Mouse (Mus musculus) myocyte (in vitro differentiated cells): ENCODE results near the gene Adamts14. TPM values are rescaled to one million over a fixed set of nuclear protein-coding genes. Genes with fewer than 3 reads are reported as not detected.
A peak's percentile ranks its signal among the peaks of the same experiment; 100 is the strongest.

ENCODE experiments used
- H3K27me3 ChIP-seq: one replicate; pipeline ENCODE4 v1.6.1; 2011; ENCODE audit not compliant: control insufficient read depth, insufficient read depth, insufficient read length
- H3K36me3 ChIP-seq: one replicate; pipeline ENCODE4 v1.6.1; 2011; ENCODE audit not compliant: control insufficient read depth, insufficient read depth
- H3K4me2 ChIP-seq: one replicate; pipeline ENCODE4 v1.6.1; 2011; ENCODE audit warnings: low read depth, control low read depth
- H3K4me3 ChIP-seq: one replicate; pipeline ENCODE4 v1.5.1; 2011; ENCODE audit warnings: mild to moderate bottlenecking, control low read depth, moderate library complexity
- H3K79me2 ChIP-seq: one replicate; pipeline ENCODE4 v1.6.1; 2011; ENCODE audit not compliant: control insufficient read depth, insufficient read depth
- H3ac ChIP-seq: one replicate; pipeline ENCODE4 v1.6.1; 2011; ENCODE audit not compliant: control insufficient read depth, insufficient read length
- CEBPB ChIP-seq: IDR thresholded peaks from 2 replicates; pipeline ENCODE4 v1.6.1; 2011; ENCODE audit warnings: mild to moderate bottlenecking, moderate library complexity; ENCODE audit not compliant: poor library complexity, insufficient read depth, severe bottlenecking
- E2F4 ChIP-seq: IDR thresholded peaks from one replicate; pipeline ENCODE4 v1.6.1; 2011; ENCODE audit warnings: mild to moderate bottlenecking, control low read depth, moderate library complexity; ENCODE audit not compliant: insufficient read depth
- MAX ChIP-seq: IDR thresholded peaks from one replicate; pipeline ENCODE4 v1.6.1; 2011; ENCODE audit warnings: low read depth, mild to moderate bottlenecking, control low read depth
- MYOD1 ChIP-seq, 3 experiments: IDR thresholded peaks; one replicate each; pipeline ENCODE4 v1.6.1; 2011; ENCODE audit warnings: control low read depth in 2 of 3, low read depth in 2 of 3, mild to moderate bottlenecking in 2 of 3, moderate library complexity in 1 of 3; ENCODE audit not compliant: insufficient read length in 2 of 3, control insufficient read depth in 1 of 3
- MYOG ChIP-seq, 3 experiments: IDR thresholded peaks; one replicate each; pipeline ENCODE4 v1.6.1; 2011; ENCODE audit warnings: control low read depth in 2 of 3, low read depth in 2 of 3, mild to moderate bottlenecking in 2 of 3; ENCODE audit not compliant: insufficient read length in 2 of 3, control insufficient read depth in 1 of 3, insufficient read depth in 1 of 3
- POLR2A ChIP-seq: IDR thresholded peaks from one replicate; pipeline ENCODE4 v1.6.1; 2011; ENCODE audit warnings: low read depth, mild to moderate bottlenecking, control low read depth, moderate library complexity; ENCODE audit not compliant: insufficient read length
- POLR2AphosphoS2 ChIP-seq: IDR thresholded peaks from one replicate; pipeline ENCODE4 v1.6.1; 2011; ENCODE audit warnings: low read depth, control low read depth; ENCODE audit not compliant: insufficient read length
- REST ChIP-seq: IDR thresholded peaks from one replicate; pipeline ENCODE4 v1.6.1; 2011; ENCODE audit warnings: mild to moderate bottlenecking, control low read depth, moderate library complexity; ENCODE audit not compliant: insufficient read depth, insufficient read length
- SRF ChIP-seq: IDR thresholded peaks from one replicate; pipeline ENCODE4 v1.6.1; 2011; ENCODE audit warnings: low read depth; ENCODE audit not compliant: control insufficient read depth, insufficient read length
- TCF12 ChIP-seq: IDR thresholded peaks from one replicate; pipeline ENCODE4 v1.6.1; 2011; ENCODE audit warnings: mild to moderate bottlenecking, control low read depth; ENCODE audit not compliant: poor library complexity, insufficient read depth, severe bottlenecking
- TCF3 ChIP-seq: IDR thresholded peaks from one replicate; pipeline ENCODE4 v1.6.1; 2011; ENCODE audit warnings: low read depth, control low read depth; ENCODE audit not compliant: insufficient read length
- USF1 ChIP-seq: IDR thresholded peaks from one replicate; pipeline ENCODE4 v1.6.1; 2011; ENCODE audit warnings: low read depth, mild to moderate bottlenecking, control low read depth, moderate library complexity
- polyA plus RNA-seq: library from polyadenylated mRNA; unstranded; fragments of >200 nt; fragmentation: generic; extraction: Trizol; gene quantifications from one replicate; pipeline ENCODE4 v1.2.1, GENCODE M21; 2012; ENCODE audit warnings: missing spikeins

The Adamts14 gene
- polyA plus RNA-seq, 1 experiment: 31.0 TPM

DNA sequence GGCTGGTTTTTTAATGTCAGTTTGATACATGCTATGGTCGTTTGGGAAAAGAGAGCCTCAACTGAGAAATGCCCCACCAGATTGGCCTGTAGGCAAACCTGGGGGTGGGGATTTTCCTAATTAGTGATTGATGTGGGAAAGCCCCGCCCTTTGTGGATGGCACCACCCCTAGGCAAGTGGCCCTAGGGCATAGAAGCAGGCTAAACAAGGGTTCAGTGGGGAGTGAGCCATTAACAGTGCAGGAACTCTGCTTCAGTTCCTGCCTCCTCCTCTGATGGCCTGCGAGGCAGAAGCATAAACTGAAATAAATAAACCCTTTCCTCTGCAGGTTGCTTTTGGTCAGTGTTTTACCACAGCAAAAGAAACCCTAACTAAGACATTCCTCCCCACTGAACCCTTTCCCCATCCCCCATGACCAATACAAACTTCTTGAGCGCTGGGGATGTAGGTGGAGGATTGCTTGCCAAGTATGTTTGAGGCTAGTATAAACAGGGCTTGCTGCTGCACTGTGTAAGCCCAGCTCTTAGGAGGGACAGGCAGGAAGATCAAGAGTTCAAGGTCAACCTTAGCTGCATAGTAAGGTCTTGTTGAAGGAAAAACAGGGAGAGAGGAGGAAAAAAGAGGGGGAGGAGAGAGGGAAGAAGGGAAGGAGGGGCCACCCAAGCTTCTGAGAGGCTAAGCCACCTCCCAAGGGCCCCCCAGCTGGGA is 36.4 kb downstream of the Adamts14 start:
- no peak for TF ChIP-seq TCF3
- no peak for TF ChIP-seq MAX
- Histone ChIP-seq H3K4me3 (no peak overlapping the region), H3K4me2 (no peak overlapping the region), H3K36me3 (peaks cover 10% of the 10 kb centered on the region), H3K79me2 (no peaks in the 10 kb centered on the region), H3K27me3 (no peaks in the 10 kb centered on the region), H3ac (no peak overlapping the region)

DNA sequence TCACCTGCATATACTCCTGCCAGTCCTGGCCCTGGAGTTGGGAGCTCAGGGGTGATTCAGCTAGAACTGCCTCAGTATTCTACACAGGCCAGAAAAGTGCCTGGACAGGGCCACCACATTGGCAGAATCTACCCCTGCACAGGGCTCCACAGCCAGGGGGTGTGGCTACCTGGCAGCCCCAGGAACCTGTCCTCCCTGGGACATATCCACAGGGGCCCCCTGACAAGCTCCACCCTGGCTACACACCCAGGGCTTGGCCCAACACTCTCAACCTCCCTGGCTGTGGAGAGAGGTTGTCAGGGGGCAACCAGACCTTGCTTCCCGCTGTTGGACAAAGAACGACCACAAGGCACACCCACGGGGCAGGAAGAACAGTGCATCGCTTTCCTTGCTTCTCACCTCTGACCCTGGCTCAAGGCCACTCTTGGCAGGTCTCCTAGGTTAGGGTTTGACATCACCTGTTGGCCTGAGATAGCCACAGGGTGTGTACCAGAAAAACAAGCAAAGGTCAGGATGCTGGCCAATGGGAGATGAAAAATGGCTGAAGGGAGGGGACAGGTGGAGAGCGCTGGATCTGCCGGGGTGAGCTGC is 37.5 kb downstream of the Adamts14 start:
- Histone ChIP-seq H3K79me2 (no peaks in the 10 kb centered on the region), H3K4me3 (no peak overlapping the region), H3K4me2 (no peak overlapping the region), H3ac (no peak overlapping the region), H3K27me3 (no peaks in the 10 kb centered on the region), H3K36me3 (peaks cover 6% of the 10 kb centered on the region)
- peak in 1 of 3 experiments; percentile 73 for TF ChIP-seq MYOD1 (IDR thresholded peaks at IDR 0.05; ENCODE audit: control insufficient read depth in 1 of 3, insufficient read length in 2 of 3, low read depth in 2 of 3)
- no peak for TF ChIP-seq REST

DNA sequence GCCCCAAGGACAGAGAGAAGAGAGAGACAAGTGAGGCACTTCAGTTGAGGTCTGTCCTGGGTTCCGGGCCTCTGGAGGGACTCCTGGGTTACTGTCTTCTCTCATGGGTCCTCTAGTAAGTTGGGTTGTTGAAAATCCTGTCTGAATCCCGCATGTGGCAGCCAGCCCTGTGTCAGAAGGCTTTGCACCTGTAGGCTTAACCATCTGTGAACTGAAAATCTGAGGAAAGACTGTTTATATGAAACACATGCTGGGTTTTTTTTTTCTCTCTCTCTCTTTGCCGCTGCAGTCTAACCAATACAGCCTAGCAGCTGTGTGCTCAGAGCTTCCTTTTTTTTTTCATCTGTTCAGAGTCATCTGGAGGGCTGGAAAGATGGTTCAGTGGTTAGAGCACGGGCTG is 38.9 kb downstream of the Adamts14 start:
- Histone ChIP-seq H3K4me3 (no peak overlapping the region), H3K4me2 (no peak overlapping the region), H3ac (no peak overlapping the region), H3K36me3 (peaks cover 6% of the 10 kb centered on the region), H3K27me3 (no peaks in the 10 kb centered on the region), H3K79me2 (no peaks in the 10 kb centered on the region)
- TF ChIP-seq REST (no peak), MYOG (IDR thresholded peaks at IDR 0.05; ENCODE audit: control insufficient read depth in 1 of 3, insufficient read depth in 1 of 3, insufficient read length in 2 of 3, low read depth in 2 of 3) (peak in 1 of 3 experiments; percentile 21), CEBPB (no peak), TCF12 (peak; percentile 18), MAX (no peak), TCF3 (no peak)

DNA sequence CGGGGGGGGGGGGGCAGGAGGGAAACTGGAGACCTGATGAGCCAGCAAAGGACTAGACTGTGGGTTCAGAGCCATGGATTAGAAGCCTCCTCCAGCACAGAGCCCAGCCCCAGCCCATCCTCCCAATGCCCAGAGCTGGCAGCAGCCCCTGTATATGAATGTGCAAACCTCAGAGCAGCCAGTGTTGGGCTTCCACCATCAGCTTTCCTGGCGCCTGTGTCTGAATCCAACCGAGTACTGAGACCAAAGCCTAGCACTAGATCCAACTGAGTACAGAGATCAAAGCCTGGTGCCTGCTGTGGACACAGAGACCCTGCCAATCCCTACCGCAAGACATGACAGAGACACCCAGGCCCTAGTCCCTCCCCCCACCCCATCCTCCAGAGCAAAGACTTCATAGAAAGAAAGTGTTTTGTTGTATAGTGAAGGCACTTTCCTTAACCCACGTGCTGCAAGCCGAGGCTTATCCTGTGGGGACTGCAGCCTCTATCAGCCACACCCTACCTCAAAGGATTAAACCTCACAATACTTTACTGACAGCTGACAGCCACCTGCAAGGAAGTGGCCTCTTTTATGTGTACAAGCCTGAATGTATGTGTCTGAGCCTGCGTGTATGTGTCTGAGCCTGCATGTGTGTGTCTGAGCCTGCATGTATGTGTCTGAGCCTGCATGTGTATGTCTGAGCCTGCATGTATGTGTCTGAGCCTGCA is 40.2 kb downstream of the Adamts14 start:
- Histone ChIP-seq H3K4me2 (no peak overlapping the region), H3K27me3 (no peaks in the 10 kb centered on the region), H3ac (no peak overlapping the region), H3K36me3 (peaks cover 6% of the 10 kb centered on the region), H3K79me2 (no peaks in the 10 kb centered on the region), H3K4me3 (no peak overlapping the region)
- no peak for TF ChIP-seq TCF3
- TF ChIP-seq MYOG (IDR thresholded peaks at IDR 0.05; ENCODE audit: control insufficient read depth in 1 of 3, insufficient read depth in 1 of 3, insufficient read length in 2 of 3, low read depth in 2 of 3): peak in 2 of 3 experiments; percentile 35 to 54
- TF ChIP-seq MYOD1 (IDR thresholded peaks at IDR 0.05; ENCODE audit: control insufficient read depth in 1 of 3, insufficient read length in 2 of 3, low read depth in 2 of 3): peak in 1 of 3 experiments; percentile 73
- TF ChIP-seq TCF12: peak; percentile 25
- TF ChIP-seq POLR2AphosphoS2: no peak

DNA sequence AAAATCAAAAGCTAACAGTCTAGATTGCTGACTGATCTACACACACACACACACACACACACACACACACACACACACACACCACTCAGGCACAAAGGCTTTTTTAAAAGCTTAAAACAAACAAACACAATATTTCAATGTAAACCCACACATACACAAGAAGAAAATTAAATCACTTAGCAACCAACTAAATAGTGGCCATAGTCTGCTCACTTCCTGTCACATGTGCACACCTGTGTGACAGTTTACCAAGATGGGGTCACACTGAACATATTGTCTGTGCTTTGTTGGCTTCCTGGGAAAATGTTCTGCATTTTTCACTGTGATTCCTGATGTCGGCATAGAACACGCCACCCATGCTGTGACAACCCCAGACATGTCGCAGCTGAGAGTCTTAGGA is 41.5 kb downstream of the Adamts14 start:
- Histone ChIP-seq H3ac (no peak overlapping the region), H3K4me2 (no peak overlapping the region), H3K36me3 (peaks cover 6% of the 10 kb centered on the region), H3K27me3 (no peaks in the 10 kb centered on the region), H3K79me2 (no peaks in the 10 kb centered on the region), H3K4me3 (no peak overlapping the region)
- TF ChIP-seq POLR2A (no peak), REST (no peak), USF1 (no peak), MYOD1 (IDR thresholded peaks at IDR 0.05; ENCODE audit: control insufficient read depth in 1 of 3, insufficient read length in 2 of 3, low read depth in 2 of 3) (no peak), TCF3 (no peak), E2F4 (no peak), POLR2AphosphoS2 (no peak), MAX (no peak), CEBPB (no peak), MYOG (IDR thresholded peaks at IDR 0.05; ENCODE audit: control insufficient read depth in 1 of 3, insufficient read depth in 1 of 3, insufficient read length in 2 of 3, low read depth in 2 of 3) (no peak), SRF (no peak), TCF12 (no peak)
